Mouse (Mus musculus) kidney, adult 9 months (tissue): ENCODE measurements around the gene Htr7.

ENCODE experiments used
- DNase-seq: peaks from one replicate; pipeline ENCODE4 v3.0.0; 2022

The Htr7 gene

GRCm38 (mm10) chr19:35955698-35956097 is 101.6 kb downstream of the Htr7 start:
- DNase-seq, result no peak

- peak; percentile 13 for DNase-seq
Measured at GRCm38 (mm10) chr19:35949888-35950287, 107.4 kb downstream of the Htr7 start.

- DNase-seq, result no peak
Measured at GRCm38 (mm10) chr19:35924961-35925495, 132.3 kb downstream of the Htr7 start.

GRCm38 (mm10) chr19:35924418-35924817 is 132.9 kb downstream of the Htr7 start:
- peak; percentile 67 for DNase-seq
